Mouse (Mus musculus): ENCODE results near the gene Tenm2. TPM values are rescaled to one million over a fixed set of nuclear protein-coding genes. Genes with fewer than 3 reads are reported as not detected.

The Tenm2 gene
- polyA plus RNA-seq, 1 experiment from 2014 or later = 8.1 TPM

DNA sequence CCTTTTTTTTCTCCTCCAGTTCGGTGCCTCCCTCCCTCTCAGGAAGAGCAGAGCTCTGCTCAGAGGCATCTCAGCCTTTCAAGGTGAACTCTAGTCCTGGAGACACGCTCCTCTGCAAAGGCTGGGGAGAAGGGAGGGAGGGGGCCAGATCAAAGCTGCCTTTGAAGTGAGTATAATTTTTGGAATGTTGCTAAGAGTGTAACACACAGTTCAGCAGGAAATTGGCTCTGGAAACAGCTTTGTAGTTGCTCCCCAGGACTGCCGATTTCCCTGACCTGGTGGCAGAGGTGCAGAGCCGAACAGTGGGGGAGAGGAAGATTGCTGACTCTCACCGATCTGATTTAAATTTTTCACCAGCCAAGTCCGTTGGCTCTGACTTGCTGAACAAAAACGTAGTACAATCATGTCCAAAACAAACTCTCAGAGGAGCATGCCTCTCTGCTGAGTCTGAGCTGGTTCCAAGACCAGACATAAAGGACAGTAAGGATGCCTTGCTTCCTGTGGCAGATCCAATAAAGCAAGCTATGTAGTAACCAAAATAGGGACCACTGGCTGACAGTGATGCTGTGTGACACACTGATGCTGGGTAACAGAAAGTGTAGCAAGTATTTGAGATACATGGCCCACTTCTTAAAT lies 901.5 kb downstream of the Tenm2 start:
- Histone ChIP-seq H3K4me3 (no peak overlapping the region), H3K36me3 (no peaks in the 10 kb centered on the region), H3K27ac (0 out of 2 replicates have a peak overlapping the region, but pooled peaks have one; percentile 50), H3K9me3 (no peaks in the 10 kb centered on the region), H3K4me1 (replicated peaks) (peaks cover 30% of the 10 kb centered on the region), H3K27me3 (ENCODE audit: insufficient read depth, poor library complexity, severe bottlenecking) (no peaks in the 10 kb centered on the region)
- WGBS = 15% methylated on average over 7 of the region's 7 CpGs
- peak; percentile 52 for DNase-seq (ENCODE audit: low spot score)

DNA sequence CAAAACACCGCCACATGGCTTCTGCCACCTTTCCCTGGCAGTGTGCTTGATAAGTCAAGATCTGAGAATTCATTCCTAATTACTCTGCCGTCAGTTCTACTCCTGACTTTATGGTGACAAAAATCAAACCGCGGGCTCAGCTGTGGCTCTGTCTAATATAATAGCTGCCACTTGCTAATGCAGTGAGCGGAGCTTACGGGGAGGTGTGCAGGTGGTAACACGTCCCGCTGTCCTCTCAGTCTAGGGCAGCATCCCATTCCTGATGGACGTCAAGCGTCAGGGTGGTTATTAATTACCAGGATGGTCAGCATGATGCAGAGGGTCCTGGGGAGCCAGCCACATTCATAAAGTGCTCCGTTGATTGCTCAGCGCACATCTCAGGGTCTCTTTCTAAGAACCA lies 903.5 kb downstream of the Tenm2 start:
- 74% methylated on average over 12 of the region's 12 CpGs for WGBS
- Histone ChIP-seq H3K27ac (no peak overlapping the region), H3K27me3 (ENCODE audit: insufficient read depth, poor library complexity, severe bottlenecking) (no peaks in the 10 kb centered on the region), H3K9me3 (no peaks in the 10 kb centered on the region), H3K4me1 (replicated peaks) (peaks cover 30% of the 10 kb centered on the region), H3K36me3 (no peaks in the 10 kb centered on the region), H3K4me3 (no peak overlapping the region)
- DNase-seq (ENCODE audit: low spot score) = peak; percentile 8

DNA sequence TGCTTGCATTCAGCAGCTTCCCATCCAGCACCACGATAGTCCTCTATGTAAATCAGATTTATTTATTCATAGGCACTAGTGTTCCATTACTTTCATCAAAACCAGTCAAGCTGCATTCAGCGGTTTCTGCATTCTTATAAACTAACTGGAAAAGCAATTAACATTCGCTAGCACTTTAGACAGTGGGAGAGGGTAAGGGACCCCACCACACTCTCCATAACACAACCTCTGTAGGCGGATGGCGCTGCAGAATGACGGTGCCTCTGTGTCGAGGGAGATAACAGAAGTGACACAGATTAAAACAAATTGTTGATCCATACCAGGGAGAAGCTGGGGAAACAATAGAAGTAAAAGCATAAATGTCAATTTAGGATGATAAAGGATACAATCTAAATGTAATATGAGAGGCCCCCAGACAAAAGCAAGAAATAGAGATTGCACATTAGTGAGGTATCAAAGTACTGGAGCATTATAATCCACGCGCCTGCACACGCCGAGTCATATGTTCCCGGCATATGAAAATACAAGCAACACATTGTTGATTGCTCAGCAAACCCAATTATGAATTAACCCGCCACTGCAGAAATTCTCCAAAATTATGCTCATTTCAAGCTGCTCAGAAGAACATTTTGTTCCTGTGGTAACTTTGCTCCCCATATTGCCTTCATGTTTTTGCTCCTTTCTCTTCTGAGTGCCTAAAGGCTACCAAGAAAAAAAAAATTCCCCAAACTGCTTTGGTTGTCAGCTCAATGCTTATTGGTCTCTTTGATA lies 904.2 kb downstream of the Tenm2 start:
- DNase-seq (ENCODE audit: low spot score) = peak; percentile 2
- H3K36me3 ChIP-seq = no peaks in the 10 kb centered on the region
- no peaks in the 10 kb centered on the region for H3K9me3 ChIP-seq
- H3K27ac ChIP-seq = no peak overlapping the region
- WGBS = 78% methylated on average over 13 of the region's 13 CpGs
- H3K4me3 ChIP-seq = no peak overlapping the region
- no peaks in the 10 kb centered on the region for H3K27me3 ChIP-seq (ENCODE audit: insufficient read depth, poor library complexity, severe bottlenecking)
- H3K4me1 ChIP-seq (replicated peaks) = peaks cover 30% of the 10 kb centered on the region

DNA sequence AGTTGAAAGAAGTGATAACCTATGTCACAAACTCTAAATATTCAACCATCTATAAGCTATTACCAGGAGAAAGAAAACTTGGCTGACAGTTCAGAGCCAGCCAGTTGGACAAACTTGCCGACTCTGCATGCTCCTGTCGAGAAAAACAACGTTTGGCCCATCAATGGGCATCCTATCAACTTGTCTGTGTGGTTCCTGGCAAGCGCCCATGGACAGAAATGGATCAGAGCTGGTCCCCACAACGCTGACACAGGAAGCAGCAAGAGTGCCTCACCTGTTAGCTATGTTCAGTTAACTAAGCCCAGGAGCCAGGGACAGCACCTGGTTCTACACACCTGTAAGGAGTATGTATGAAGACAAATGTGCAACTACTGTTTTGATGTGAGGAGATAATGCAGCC lies 908.5 kb downstream of the Tenm2 start:
- H3K4me1 ChIP-seq (replicated peaks) = peaks cover 15% of the 10 kb centered on the region
- no peaks in the 10 kb centered on the region for H3K36me3 ChIP-seq
- H3K27ac ChIP-seq = no peak overlapping the region
- no peaks in the 10 kb centered on the region for H3K27me3 ChIP-seq (ENCODE audit: insufficient read depth, poor library complexity, severe bottlenecking)
- H3K9me3 ChIP-seq = no peaks in the 10 kb centered on the region
- 89% methylated on average over 5 of the region's 5 CpGs for WGBS
- no peak for DNase-seq (ENCODE audit: low spot score)
- H3K4me3 ChIP-seq = no peak overlapping the region

DNA sequence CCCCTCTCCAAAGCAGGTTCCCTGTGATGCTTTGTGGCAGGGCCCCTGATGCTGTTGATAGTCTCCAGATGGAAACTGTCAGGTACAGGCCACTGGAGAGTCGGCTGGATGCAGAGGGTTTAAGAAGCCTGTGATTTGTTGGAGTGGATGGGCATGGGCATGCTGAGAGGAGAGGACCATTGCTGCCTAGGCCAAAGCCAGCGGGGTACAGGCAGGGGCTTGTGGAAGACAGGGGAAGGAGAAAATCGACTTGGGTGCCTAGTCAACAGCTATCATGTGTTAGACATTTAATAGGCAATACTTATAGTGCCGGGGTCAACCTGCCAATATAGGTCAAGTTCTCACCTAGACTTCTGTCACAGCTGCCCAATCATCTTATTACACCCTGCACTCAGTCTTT lies 926.4 kb downstream of the Tenm2 start:
- WGBS = 74% methylated on average over 4 of the region's 4 CpGs
- Histone ChIP-seq H3K27ac (no peak overlapping the region), H3K36me3 (no peaks in the 10 kb centered on the region), H3K4me3 (no peak overlapping the region), H3K4me1 (replicated peaks) (peaks cover 5% of the 10 kb centered on the region; the same call in 1 of the 2 replicates), H3K27me3 (ENCODE audit: insufficient read depth, poor library complexity, severe bottlenecking) (no peaks in the 10 kb centered on the region), H3K9me3 (no peaks in the 10 kb centered on the region)
- DNase-seq (ENCODE audit: low spot score) = no peak

DNA sequence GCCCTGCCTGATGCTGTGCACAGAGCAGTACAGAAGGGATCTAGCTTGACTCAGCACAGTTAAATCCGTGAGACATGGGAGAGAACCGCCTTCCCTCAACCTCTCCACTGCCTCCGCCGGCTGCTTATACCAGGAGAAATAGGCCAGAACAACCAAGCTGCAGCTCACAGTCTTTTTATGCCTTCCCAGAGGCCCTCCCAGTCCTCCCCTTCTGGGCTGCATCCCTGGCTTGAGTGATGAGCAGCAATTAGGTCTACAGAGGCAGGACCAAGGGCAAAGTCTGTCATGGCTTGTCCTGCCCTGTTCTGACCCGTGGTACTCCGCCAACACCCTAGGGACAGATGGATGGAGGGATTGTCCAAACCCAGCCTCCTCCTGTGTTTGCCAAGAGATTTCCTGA lies 928.5 kb downstream of the Tenm2 start:
- H3K27me3 ChIP-seq (ENCODE audit: insufficient read depth, poor library complexity, severe bottlenecking) = no peaks in the 10 kb centered on the region
- H3K4me3 ChIP-seq = no peak overlapping the region
- H3K27ac ChIP-seq = no peak overlapping the region
- H3K36me3 ChIP-seq = no peaks in the 10 kb centered on the region
- peaks cover 7% of the 10 kb centered on the region for H3K4me1 ChIP-seq (replicated peaks)
- DNase-seq (ENCODE audit: low spot score) = no peak
- 85% methylated on average over 6 of the region's 6 CpGs for WGBS
- H3K9me3 ChIP-seq = no peaks in the 10 kb centered on the region

DNA sequence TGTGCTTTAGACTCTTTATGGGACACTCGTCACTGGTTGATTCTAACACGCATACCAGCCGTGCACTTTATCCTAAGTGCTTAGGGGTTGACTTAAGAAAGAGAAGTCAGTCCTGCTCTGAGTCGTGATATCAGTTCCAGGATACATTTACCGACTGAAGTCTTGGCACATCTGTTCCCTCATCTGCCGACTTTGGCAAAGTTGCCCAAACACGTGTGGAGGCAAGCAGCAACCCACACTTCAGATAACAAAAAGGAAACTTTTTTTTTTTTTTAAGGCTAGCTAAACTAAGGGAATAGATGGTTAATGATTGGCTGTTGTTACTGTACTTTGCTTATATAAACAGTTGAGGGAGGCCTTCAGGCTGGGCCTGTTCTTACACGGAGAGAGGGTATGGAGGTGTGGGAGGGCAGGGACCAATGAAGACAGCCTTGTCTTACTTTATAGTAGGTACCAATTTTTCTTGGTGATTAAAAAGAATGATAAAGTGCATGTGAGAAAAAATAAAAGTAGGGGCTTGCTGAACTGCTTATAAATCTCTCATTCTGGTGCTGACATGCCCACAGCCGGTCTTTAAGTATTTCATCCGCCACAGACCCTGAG lies 930.3 kb downstream of the Tenm2 start:
- Histone ChIP-seq H3K27ac (no peak overlapping the region), H3K36me3 (no peaks in the 10 kb centered on the region), H3K9me3 (no peaks in the 10 kb centered on the region), H3K27me3 (ENCODE audit: insufficient read depth, poor library complexity, severe bottlenecking) (no peaks in the 10 kb centered on the region), H3K4me3 (no peak overlapping the region), H3K4me1 (replicated peaks) (peaks cover 7% of the 10 kb centered on the region)
- DNase-seq (ENCODE audit: low spot score) = no peak
- 92% methylated on average over 10 of the region's 10 CpGs for WGBS

DNA sequence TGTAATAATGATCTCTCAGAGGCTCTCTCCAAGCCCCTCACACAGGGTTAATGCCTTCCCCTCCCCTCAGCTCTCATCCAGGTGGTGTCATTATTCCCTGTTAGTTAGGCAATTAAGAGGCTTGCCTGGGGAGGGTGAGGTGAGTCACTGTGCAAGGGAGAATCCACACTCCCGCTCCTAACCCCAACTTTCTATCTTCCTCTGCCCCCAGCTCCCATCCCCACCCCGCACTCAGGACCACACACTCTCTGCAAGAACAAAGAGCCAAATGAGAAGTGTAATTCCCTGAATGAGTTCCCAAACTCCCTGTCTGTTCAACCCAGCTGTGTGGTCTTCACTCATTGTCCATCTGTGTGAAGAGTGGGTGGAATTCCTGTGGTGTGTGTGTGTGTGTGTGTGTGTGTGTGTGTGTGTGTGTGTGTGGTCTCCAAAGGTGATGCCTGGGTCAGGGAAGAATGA lies 932.8 kb downstream of the Tenm2 start:
- Histone ChIP-seq H3K27ac (no peak overlapping the region), H3K4me1 (replicated peaks) (peaks cover 7% of the 10 kb centered on the region), H3K36me3 (no peaks in the 10 kb centered on the region), H3K4me3 (no peak overlapping the region), H3K27me3 (ENCODE audit: insufficient read depth, poor library complexity, severe bottlenecking) (no peaks in the 10 kb centered on the region), H3K9me3 (no peaks in the 10 kb centered on the region)
- DNase-seq (ENCODE audit: low spot score) = peak; percentile 14
- 43% methylated on average over 2 of the region's 2 CpGs for WGBS

DNA sequence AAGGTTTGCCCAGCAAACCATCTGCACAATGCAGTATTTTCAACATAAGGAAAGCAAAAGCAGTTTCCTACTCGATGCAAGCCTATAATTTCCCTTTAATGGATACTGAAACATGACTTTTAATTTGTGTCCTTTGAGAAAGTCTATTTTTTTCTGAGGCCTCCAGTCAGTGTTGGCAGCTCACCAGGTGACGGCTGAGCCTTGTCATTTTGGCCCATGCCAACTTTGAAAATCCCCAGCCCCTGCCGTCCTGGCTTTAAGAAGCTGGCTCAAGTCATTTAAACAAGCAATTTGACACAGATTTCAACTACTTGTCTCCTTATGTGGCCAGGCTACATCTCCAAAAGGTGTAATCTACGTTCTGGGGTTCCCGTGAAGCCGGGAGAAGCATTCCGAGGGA lies 933.7 kb downstream of the Tenm2 start:
- Histone ChIP-seq H3K4me3 (no peak overlapping the region), H3K36me3 (no peaks in the 10 kb centered on the region), H3K9me3 (no peaks in the 10 kb centered on the region), H3K27me3 (ENCODE audit: insufficient read depth, poor library complexity, severe bottlenecking) (no peaks in the 10 kb centered on the region), H3K4me1 (replicated peaks) (peaks cover 7% of the 10 kb centered on the region), H3K27ac (no peak overlapping the region)
- no peak for DNase-seq (ENCODE audit: low spot score)
- WGBS = 88% methylated on average over 7 of the region's 7 CpGs

DNA sequence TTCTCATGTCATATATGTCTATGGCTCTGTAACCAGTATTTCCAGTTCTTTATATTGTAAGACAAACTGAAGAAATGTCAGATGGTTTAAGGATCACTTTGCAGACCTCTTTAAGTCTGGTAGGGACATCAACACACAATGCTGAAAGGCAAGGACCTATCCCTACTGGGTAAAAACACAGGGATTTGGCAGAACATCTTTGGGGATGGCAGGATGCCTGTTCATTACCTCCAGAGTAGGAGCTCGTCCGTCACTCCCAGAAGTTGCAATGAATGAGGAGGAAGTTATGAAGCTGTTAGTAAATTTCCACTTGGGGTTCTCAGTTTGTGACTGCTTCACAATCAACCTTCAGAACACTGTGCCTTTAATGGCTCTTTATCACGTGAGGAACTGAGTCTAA lies 939.2 kb downstream of the Tenm2 start:
- no peaks in the 10 kb centered on the region for H3K27me3 ChIP-seq (ENCODE audit: insufficient read depth, poor library complexity, severe bottlenecking)
- no peaks in the 10 kb centered on the region for H3K36me3 ChIP-seq
- DNase-seq (ENCODE audit: low spot score) = no peak
- WGBS = 88% methylated on average over 3 of the region's 3 CpGs
- H3K9me3 ChIP-seq = no peaks in the 10 kb centered on the region
- H3K27ac ChIP-seq = no peak overlapping the region
- H3K4me3 ChIP-seq = no peak overlapping the region
- no peaks in the 10 kb centered on the region; the same call in 1 of the 2 replicates for H3K4me1 ChIP-seq (replicated peaks)

DNA sequence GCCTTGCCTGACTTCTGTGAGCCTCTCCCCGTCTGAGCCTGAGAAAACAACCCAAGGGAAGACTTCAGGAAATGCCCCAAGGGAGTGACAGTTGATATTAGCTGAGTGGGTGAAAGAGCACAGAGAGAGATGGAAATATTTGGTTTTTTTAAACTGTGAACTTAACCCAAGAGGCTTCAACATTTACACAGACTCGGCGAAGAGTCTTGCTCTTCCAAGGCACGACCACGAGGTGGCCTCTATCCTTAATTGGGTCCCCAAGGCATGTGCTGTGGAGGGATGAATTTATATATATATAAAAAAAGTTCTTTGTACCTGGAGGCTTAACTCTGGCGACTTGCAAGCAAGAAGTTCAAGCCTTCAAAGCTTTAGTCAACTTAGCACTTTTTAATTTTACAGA lies 943.6 kb downstream of the Tenm2 start:
- no peaks in the 10 kb centered on the region for H3K27me3 ChIP-seq (ENCODE audit: insufficient read depth, poor library complexity, severe bottlenecking)
- WGBS = 57% methylated on average over 6 of the region's 6 CpGs
- H3K9me3 ChIP-seq = no peaks in the 10 kb centered on the region
- no peak overlapping the region for H3K27ac ChIP-seq
- no peaks in the 10 kb centered on the region for H3K36me3 ChIP-seq
- no peak for DNase-seq (ENCODE audit: low spot score)
- no peak overlapping the region for H3K4me3 ChIP-seq
- H3K4me1 ChIP-seq (replicated peaks) = no peaks in the 10 kb centered on the region

DNA sequence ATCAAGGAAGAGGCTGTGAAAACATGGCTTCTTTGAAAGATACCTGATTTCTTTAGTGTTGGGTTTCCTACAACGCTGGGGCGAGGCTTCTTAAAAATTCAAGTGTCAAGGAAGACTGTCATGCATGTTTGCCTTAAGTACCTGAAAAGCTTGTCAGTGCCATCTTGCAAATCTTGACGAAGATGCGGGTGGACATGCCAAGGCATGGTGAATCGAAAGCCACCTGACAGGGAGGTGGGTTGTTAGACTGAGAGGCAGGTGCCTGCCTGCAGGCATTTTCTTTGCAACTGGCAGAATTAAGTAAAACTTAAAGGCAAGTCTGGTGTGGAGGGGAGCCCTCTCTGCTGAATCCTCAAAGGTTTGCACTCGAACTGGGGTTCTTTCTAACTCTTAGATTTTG lies 949.5 kb downstream of the Tenm2 start:
- H3K9me3 ChIP-seq = no peaks in the 10 kb centered on the region
- no peaks in the 10 kb centered on the region for H3K4me1 ChIP-seq (replicated peaks)
- DNase-seq (ENCODE audit: low spot score) = no peak
- H3K4me3 ChIP-seq = no peak overlapping the region
- 88% methylated on average over 6 of the region's 6 CpGs for WGBS
- no peaks in the 10 kb centered on the region for H3K36me3 ChIP-seq
- H3K27me3 ChIP-seq (ENCODE audit: insufficient read depth, poor library complexity, severe bottlenecking) = no peaks in the 10 kb centered on the region
- no peak overlapping the region for H3K27ac ChIP-seq

DNA sequence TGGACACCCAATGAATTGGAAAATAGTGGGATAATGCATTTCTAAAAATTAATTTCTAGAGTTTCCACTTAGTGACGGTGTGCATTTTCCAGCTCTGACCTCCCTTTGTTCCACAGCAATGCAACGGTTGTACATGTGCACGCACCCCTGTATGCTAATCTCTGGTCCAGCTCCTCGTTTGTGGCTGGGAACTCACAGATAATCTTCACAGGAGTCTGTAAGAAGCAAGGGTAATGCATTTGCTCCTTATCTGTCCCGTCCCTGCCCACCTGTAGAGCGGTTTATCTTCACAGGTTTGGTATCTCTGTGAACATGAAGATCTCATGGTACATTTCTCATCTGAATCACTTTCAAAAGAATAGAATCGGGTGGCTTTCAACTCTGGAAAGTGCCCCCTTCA lies 955.2 kb downstream of the Tenm2 start:
- Histone ChIP-seq H3K4me3 (no peak overlapping the region), H3K9me3 (no peaks in the 10 kb centered on the region), H3K27me3 (ENCODE audit: insufficient read depth, poor library complexity, severe bottlenecking) (no peaks in the 10 kb centered on the region), H3K27ac (no peak overlapping the region), H3K4me1 (replicated peaks) (peaks cover 18% of the 10 kb centered on the region), H3K36me3 (no peaks in the 10 kb centered on the region)
- WGBS = 86% methylated on average over 7 of the region's 7 CpGs
- DNase-seq (ENCODE audit: low spot score) = no peak
